Mouse (Mus musculus) A20 (cell line): Measurements from ENCODE around the gene Clcn7.
A peak's percentile ranks its signal among the peaks of the same experiment; 100 is the strongest.

Experiments
- DNase-seq: peaks from one replicate; pipeline ENCODE4 v3.0.0-alpha.2; 2011; ENCODE audit warnings: low read depth, low spot score

Clcn7 gene

DNA sequence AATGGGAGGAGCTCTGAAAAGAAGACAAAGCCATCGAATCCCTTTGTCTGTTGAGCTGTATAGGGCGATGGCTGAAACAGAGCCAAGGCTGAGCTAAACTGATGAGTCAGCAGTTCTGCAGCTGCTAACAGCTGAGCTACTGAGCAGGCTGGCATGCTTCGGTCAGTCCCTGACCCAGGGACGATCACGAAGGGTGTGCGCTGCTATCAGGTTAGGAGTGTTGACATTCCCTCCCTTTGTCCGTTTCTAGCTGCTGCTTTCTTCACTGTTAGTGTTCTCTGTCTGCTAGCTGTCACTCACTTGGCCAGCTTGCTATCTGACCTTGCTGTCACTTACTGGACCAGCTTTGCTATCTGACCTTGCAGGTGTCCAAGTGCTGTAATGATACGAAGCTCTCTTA, 6.1 kb upstream of the Clcn7 start:
- DNase-seq: no peak

DNA sequence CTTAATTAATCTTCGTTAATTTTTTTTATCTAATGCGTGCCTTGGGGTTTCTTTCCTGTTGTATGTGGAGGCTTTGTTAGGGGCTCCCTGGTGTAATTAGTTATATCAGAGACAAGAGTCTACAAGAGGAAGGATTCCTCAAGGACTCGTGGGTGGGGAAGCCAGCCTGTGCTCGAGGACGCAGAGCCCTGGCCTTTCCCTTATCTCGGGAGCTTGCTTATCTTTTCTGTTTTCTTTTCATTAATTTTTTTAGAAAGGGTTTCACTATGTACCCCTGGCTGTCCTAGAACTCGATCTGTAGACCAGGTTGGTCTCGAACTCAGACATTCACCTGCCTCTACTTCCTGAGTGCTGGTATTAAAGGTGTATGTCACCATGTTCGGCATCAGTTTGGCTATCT, 5.5 kb upstream of the Clcn7 start:
- DNase-seq: no peak

DNA sequence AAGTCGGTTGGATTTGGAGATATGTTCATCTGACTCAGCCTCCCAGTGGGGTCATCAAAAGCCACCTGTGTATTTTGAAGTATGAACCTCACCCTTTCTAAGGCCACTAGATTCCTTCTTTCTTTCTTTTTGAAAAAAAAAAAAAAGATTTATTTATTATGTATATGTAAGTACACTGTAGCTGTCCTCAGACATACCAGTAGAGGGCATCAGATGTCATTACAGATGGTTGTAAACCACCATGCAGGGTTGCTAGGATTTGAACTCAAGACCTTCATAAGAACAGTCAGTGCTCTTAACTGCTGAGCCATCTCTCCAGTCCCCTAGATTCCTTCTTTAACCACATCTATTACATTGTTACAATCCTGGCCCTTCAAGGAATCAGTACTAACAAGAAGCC, 3.1 kb upstream of the Clcn7 start:
- DNase-seq: no peak

DNA sequence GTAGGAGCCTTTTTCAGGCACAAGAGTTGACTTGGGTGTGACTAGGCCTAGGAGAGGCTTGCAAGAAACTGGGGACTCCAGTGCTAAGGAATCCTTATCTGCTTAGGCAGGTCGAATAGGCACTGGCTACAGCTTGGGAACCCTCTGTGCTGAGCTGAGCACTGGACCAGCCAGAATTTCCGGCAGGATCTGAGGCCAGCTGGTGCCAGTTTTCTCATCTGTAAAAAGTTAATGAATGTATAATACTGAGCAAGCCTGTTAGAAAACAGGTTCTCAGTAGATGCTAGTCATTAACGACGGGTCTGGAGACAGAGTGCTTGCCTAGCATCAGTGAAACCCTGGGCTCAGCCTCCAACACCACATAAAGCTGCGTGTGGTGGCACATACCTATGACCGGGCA, 2.4 kb downstream of the Clcn7 start:
- no peak for DNase-seq

DNA sequence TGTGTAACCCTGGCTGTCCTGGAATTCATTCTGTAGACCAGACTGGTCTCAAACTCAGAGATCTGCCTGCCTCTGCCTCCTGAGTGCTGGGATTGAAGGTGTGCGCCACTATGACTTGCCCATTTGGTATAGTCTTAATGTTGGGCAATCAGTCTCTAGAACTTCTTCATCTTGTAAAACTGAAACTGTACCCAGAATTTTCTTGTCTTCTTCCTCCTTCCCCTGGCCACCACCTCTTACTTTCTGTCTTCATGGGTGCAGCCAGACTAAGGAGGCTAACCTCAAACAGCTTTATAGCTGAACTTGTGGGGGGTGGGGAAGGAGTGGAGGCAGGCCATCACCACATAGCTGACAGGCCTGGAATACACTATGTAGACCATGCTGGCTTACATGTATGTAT, 5.6 kb downstream of the Clcn7 start:
- DNase-seq: no peak

DNA sequence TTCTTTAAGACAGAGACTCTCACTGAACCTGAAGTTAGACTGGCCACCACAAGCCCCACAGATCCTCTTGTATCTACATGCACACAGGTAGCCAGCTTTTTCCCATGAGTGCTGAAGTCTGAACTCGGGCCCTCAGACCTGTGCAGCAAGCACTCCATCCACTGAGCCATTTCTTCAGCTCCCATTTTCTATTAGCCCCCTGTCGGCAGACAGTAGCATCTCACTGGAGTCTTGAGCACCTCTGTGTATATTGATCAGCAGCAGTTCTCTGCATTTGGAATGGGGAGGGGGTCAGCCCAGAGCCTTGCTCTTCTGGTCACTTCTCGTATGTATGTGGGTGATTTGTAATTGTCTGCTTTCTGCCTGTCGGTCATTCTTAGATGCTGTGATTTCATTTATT, 6.8 kb downstream of the Clcn7 start:
- peak; percentile 15 for DNase-seq

DNA sequence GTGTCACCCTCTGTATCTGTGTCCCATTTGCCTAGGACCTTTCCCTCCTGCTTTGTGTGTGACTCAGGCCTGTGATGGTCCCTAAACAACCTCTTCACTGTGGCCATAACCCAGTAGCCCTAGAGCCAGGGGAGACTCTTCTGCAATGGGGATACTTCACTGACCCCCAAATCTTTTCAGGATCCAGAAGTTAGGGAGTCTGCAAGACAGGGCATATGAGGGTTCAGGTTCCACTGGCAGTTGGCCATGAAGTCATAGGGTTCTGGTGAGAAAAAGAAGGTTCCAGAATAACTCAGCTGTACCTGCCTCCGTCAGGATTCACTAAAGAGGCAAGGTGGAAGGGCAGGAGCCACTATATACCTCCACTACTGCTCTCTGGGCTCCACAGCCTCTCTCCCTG, 29.0 kb downstream of the Clcn7 start, which contains the start of gene Ccdc154:
TSS of gene Ccdc154 (plus strand) at position 301 of the 400 bp plus-strand sequence.
- no peak for DNase-seq

DNA sequence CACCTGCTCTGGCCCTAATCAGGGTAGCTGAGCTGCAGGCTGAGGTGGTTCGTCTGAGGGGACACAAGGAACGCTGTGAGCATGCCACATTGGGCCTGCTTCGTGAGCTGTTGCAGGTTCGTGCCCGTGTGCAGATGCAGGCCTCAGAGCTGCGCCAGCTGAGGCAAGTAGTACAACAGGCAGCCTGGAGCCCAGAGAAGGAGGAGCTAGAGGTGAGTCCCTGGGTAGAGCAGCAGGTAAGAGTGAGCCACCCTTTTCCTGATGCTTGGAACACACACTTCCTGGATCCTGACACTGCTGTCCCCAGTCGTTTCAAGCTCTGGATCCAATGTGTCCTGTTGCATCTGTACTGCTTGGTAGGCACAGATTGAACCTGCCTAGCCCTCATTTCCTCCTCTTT, 30.2 kb downstream of the Clcn7 start:
- DNase-seq: no peak

DNA sequence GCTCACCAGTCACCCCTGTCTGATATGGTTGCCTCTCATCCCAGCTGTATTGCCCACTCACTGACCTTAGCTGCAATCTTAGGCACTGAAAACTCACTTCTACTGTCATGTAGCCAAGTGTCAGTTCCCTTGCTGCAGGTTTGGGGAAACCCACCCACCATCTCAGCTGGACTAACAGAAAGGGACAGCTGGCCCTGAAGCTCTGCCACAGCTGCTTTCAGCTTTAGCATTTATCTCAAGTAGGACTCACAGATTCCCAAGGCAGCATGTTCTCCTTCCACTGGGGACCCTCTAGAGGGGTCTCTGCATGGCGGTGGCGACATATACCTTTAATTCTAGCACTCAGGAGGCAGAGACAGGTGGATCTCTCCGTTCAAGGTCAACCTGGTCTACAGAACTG, 31.6 kb downstream of the Clcn7 start:
- DNase-seq: no peak

DNA sequence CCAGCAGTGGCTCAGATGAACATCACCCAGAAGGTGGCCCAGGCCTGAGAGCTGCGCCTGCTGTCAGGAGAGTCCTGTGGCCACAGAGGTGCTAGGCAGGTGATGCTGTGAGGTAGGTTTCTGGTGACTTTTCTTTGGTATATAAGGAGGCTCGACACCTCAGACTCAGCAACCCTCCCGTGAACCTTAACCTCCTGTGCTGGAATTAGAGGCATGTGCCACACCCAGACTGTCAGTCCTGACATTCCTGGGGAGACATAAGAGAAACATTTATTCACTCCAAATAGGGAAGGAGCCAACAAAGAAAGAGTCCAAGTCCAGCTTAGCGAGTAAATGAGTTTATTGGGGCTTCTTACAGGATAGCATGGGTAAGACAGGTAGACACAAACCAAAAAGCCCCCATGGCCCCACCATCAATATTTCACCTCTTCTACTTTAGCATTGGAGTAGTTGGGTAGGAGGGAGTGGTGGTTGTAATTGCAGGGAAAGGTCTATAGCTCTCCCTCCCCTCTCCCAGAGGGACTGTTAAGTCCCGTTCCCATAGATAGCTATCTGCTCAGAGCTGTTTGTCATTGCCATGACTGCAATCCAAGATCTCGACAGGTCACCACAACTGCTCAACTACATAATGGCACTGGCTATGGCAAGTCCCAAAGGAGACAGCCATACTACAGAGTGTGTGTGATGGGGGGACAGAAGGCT, 32.9 kb downstream of the Clcn7 start:
- DNase-seq: no peak

DNA sequence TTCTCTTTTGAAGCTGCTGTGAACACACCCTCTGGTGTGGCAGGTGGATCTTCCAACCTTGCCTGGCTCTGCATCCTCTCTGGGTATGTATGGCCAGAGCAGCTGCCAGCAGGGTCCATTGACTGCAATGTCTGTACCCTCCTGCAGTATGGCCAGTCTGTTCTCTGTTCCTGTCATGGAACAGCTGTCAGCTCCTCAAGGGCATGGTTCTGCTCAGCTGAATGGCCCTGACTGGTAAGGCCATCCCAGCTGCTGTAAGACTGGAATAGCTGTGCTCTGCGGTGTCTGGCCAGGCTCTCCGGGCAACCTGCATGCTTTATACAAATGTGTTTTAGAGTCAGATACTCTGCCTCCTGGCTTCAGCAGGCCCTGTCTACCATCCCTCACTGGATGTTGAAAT, 36.5 kb downstream of the Clcn7 start:
- DNase-seq: no peak

DNA sequence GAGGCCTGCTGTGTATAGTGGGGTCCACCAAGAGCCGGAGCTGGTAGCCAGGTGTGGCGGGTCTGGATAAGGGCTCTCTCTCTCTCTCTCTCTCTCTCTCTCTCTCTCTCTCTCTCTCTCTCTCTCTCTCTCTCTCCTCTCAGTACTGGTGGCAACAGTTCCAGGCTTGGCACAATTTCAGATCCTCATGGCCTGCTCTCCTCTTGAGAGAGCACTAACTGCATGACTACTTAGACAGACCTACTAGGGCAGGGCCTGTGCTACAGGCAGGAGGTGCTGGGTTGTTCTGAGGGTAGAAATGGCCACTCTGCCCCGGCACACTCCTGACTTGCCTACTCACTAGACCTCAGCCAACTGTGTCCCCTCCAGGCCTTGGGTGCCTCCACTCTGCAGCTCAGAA, 39.4 kb downstream of the Clcn7 start:
- DNase-seq: no peak

DNA sequence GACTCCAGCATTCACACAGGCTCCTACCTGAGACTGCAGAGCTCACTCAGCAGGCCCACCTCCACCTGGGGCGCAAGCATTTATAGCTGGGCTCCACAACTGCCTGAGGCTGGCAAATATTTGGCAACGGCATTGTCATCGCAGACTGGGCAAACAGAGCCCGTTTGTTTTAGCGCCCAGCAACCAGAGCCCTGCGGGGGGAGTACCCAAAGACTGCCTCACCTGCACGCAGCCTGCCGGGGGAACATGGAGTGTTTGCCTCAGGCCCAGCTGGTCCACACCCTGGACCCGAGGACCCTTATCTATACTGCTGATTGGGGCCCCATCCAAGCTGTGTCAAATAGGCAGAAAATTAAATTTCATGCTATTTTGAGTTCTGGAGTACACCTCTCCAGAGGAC, 42.2 kb downstream of the Clcn7 start, which contains the start of gene Gm38655:
TSS of gene Gm38655 (minus strand) at position 61 of the 400 bp plus-strand sequence.
- DNase-seq: no peak

DNA sequence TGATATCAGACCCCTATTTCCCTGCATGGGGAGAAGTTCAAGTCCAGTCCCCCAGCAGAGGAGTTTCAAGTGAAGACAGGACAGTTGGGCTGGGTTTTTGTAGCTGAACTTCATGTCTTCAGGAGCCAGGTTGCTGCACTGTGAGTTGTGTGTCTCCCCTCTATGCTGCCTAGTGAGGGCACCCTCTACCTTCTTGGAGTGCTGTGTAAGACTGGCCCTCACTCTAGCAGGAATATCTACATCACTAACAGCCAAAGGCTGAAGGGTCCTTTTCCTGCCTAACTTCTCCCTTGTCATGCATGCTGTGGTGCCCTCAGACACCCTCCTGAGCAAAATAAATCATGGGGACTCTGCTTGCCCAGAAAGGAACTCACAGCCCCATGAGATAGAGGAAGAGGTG, 50.0 kb downstream of the Clcn7 start:
- peak; percentile 48 for DNase-seq

DNA sequence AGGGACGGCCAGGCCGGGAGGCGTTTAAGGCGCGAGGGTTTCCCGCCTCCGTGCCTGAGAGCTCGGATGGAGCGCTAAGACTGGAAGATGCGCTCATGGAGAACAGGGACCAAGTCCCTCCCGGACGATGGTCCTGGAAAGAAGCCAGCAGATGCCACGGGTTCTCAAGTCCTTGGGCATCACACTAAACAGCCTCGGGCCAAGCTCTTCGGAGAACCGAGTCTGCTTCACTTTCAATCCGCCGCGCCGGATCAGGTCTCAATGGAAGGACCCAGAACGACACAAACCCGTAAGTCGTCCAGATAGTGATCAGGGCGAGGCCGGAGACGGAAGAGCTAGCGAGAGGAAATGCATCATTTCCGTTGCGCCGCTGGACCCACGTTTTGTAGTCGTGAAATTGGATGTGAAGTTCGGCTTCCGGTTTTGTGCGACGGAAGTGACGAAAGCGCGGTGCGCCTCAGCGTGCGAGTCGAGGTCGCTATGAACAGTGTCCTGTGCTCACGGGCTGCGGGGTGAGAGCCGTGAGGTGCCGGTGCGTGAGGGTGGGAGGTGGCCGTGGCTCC, 51.0 kb downstream of the Clcn7 start, which contains the start of gene BC003965:
TSS of gene BC003965 (plus strand) at position 426 of the 563 bp plus-strand sequence.
- DNase-seq: peak; percentile 99

DNA sequence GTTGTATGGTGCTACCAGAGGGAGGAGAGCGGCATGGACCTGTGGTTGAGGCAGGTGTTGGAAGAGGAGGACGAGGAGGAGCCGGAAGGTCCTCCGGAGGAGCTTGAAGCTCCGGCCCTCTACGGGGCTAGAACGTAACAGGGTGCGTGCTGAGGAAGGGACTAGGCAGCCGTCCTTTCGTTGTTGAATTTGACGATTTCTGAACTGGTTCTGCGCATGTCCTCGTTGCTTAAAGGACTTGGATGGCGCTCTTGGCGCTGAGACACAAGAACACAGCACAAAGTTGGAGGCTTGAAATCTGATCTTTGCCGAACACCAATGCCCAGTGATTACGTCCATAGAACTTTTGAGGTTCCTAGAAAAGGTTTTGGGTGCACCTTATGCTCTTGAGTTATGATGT, 51.8 kb downstream of the Clcn7 start:
- DNase-seq: no peak

DNA sequence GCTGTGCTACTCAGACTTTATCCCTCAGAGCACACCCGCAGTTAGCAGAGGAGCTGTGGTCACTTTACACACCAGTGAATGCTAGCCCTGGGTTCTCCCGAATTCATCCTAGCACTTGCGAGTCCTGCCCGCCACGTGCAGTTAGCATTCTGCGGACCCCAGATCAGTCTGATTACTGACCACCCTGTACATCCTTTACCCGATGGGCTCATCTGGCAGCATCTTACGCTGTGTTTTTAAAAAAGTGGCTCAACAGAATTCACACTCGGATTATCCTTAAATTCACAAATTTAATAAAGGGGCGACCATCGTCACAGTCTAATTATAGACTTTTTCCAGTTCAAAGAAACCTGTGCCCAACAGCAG, 54.6 kb downstream of the Clcn7 start:
- no peak for DNase-seq

DNA sequence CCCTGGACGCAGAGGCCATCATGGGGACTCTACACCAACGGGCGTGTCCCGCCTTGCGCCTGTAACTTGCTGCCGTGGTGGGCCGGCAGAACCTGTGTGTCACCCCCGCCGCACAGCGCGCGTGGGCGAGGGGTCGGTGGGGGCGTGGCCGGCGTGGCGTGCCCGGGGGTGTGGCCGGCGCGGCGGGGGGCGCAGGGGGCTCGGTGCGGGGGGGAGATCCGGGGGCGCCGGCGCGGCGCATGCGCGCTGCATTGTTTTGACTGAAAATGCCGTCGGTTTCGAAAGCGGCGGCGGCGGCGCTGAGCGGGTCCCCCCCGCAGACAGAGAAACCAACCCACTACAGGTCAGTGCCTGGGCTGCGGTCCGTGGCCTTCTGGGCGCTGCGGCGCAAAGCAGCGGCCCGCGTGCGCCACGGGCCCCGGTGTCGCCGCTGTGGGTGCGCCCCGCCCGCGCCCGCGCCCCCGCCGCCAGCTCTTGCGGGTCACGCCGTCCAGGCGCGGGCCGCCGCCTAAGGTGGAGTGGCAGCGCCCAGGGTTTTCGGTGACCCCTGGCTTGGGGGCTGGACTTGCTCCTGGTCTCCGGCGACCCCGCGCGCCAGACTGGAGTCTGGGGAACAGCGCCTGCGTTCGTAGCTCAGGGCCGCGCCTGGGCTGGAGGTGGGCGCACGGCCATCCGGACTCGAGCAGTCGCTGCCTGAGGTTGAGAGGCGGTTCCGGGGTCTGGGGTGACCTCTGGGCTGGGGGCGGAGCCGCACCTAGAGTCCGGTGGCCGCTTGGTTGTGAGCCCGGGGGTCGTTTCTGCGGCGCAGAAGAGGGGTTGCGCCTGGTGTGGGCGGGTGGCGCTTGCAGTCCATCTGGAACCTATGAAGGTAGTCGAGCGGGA, 55.2 kb downstream of the Clcn7 start, which contains the start of gene Unkl:
TSS of gene Unkl (plus strand) at position 248 of the 882 bp plus-strand sequence.
- peak; percentile 84 for DNase-seq

DNA sequence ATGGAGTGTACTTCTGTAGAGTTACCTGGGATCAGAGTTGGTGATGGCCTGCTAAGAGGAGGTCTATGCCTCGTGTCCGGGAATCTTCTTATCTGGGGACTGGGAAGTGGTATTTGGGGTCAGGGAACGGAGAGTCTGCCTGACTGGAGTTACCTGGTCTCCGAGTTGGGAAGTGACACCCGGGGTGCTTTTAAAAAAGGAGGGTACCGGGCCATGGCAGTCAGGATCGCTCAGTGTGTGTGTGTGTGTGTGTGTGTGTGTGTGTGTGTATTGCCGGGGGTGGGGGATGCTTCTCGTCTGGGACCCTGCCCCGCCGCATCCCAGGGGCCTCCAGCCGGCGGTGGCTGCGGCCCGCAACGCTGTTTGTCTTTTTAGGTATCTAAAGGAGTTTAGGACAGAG, 55.9 kb downstream of the Clcn7 start:
- DNase-seq: no peak

DNA sequence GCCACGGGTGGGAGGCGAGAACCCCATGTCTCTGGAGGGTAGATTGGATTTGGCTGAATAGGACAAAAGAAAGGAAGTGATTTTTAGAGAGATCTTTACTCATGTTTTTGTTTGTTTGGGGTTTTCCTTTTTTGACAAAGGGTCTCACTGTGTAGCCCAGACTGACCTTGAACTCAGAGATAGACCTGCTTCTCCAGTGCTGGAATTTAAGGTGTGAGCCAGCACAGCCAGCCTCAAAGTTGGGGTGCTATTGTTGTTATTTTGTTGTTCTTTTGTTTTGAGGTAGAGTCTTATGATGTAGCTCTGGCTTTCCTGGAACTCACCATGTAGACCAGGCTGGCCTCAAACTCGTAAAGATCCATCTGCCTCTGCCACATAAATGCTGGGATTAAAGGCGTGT, 69.2 kb downstream of the Clcn7 start:
- no peak for DNase-seq

DNA sequence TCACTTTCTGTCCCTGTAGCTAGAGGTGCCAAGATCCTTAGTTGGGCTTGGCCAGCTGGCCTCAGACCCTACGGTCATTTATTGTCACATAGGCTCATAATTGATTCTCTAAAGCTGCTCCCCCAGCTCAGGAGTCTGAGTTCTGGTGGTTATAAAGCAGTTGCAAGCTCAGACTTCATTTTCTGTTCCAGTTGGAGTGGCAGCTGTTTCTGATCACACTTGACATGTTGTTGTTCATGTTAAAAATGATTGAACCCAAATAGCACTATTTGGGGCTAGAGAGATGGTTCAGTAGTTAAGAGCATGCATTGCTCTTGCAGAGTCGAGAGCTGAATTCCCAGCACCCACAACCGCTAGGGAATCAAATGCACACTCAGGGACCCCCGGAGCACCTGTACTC, 76.8 kb downstream of the Clcn7 start:
- DNase-seq: no peak

DNA sequence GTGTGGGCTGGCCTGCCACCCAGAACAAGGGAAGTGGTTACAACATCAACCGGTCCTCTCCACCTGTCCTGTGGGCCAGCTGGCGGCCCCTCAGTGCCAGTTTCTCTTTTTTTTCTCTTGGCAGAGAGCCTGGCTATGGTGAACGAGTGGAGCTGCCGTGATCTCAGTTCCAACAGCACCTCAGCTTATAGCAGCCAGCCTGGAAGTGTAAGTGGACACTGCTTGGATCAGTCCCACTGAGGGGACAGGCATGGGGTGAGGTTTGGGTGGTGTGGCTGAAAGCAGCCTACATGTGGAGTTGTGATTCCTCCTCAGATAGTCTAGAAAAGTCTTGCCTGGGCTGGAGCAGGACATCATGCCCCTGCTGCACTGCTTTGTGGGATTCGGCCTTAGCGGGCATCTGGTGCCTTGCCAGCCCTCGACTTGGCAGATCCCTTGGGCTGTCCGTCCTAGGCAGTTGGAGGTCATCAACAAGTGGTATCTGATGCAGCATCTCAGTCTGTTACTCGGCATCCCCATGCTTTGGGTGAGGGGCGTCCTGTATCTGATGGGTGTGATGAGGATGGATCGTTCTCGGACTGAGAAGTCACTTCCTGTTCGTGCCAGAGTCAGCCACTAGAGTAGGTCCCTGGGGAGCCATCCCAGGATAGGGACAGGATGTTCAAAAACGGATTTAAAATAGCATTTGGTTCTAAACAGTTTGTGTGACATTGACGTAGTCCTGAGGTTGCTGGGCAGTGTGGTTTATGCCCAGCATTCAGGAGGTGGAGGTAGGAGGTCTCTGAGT, 77.7 kb downstream of the Clcn7 start:
- no peak for DNase-seq
